Mouse (Mus musculus) thymus, adult 2 months (tissue): ENCODE data around the gene Ubr4. TPM values are rescaled to one million over a fixed set of nuclear protein-coding genes. Genes with fewer than 3 reads are reported as not detected.

ENCODE experiments used
- DNase-seq: peaks from one replicate; pipeline ENCODE4 v3.0.0; 2021
- H3K27ac ChIP-seq: fragments of 200-500 bp; 2 replicates; pipeline ENCODE4 v1.5.1; 2012; ENCODE audit warnings: low read length, control low read depth; ENCODE audit not compliant: control insufficient read depth, insufficient read depth
- H3K27me3 ChIP-seq: fragments of 200-500 bp; 2 replicates; pipeline ENCODE4 v1.6.1; 2012; ENCODE audit warnings: mild to moderate bottlenecking, low read length, moderate library complexity, mixed read lengths; ENCODE audit not compliant: control insufficient read depth, insufficient read depth
- H3K36me3 ChIP-seq: fragments of 200-500 bp; 2 replicates; pipeline ENCODE4 v1.6.1; 2012; ENCODE audit warnings: mild to moderate bottlenecking, low read length, moderate library complexity; ENCODE audit not compliant: control insufficient read depth, insufficient read depth
- H3K4me1 ChIP-seq: fragments of 200-500 bp; replicated peaks from 2 replicates; pipeline ENCODE4 v1.6.1; 2012; ENCODE audit warnings: low read length; ENCODE audit not compliant: control insufficient read depth, insufficient read depth
- H3K4me3 ChIP-seq: fragments of 200-500 bp; 2 replicates; pipeline ENCODE4 v1.5.1; 2012; ENCODE audit warnings: mild to moderate bottlenecking, low read length, control low read depth, moderate library complexity; ENCODE audit not compliant: control insufficient read depth, insufficient read depth
- CTCF ChIP-seq: fragments of 200-500 bp; IDR thresholded peaks from 2 replicates; pipeline ENCODE4 v1.5.1; 2012; ENCODE audit warnings: mild to moderate bottlenecking, control low read depth, low read length, moderate library complexity, borderline replicate concordance; ENCODE audit not compliant: control insufficient read depth, poor library complexity, insufficient read depth; ENCODE audit errors: extremely low read depth
- POLR2A ChIP-seq: fragments of 200-500 bp; IDR thresholded peaks from 2 replicates; pipeline ENCODE4 v1.6.1; 2012; ENCODE audit warnings: mild to moderate bottlenecking, low read length, control low read depth, moderate library complexity; ENCODE audit not compliant: control insufficient read depth, poor library complexity, insufficient read depth; ENCODE audit errors: extremely low read depth
- WGBS: fragments of 180-500 bp; shearing (Covaris S2); methylation state at CpG from one replicate; pipeline ENCODE4 v1.1.7; 2018; 5-methylcytosine and 5-hydroxymethylcytosine counted together
- polyA plus RNA-seq: library from polyadenylated mRNA; depleted of rRNA; stranded (reverse); fragments of >200 nt; gene quantifications from 2 replicates; pipeline ENCODE4 v1.2.3, GENCODE M21; 2012

Ubr4 gene
- polyA plus RNA-seq, 1 experiment: 301 TPM

DNA sequence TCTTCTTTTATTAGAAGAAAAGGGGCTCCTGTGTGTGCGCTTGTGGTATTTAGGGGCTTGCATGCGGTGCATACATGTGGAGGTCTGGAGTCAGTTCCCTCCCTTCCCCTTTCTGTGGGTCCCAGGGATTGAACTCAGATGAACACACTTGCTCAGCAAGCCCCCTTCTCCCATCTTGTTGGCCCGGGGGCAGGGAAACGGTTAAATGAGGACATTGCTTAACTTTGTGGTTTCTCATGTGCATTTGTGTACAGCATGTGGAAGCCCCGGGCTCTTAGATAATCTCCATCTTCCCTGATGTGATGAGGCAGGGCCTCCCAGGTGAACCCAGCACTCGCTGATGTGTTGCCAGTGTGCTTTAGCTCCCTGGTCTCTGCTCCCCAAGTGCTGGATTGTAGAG is 101.9 kb downstream of the Ubr4 start:
- Histone ChIP-seq H3K36me3 (peaks cover 60% of the 10 kb centered on the region), H3K27me3 (no peaks in the 10 kb centered on the region), H3K27ac (no peak overlapping the region), H3K4me1 (no peaks in the 10 kb centered on the region), H3K4me3 (no peak overlapping the region)
- DNase-seq: no peak
- TF ChIP-seq CTCF (no peak), POLR2A (no peak)
- WGBS: 81% methylated on average over 6 of the region's 6 CpGs

DNA sequence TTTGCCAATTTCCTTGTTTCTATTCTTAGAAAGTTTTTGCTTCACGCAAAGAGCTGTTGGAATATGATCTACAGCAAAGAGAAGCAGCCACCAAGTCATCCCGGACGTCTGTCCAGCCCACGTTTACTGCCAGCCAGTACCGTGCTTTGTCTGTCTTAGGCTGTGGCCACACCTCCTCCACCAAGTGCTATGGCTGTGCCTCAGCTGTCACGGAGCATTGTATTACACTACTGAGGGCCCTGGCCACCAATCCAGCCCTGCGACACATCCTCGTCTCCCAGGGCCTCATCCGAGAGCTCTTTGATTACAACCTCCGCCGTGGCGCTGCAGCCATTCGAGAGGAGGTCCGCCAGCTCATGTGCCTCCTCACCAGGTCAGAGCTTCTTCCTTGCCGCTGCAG is 107.6 kb downstream of the Ubr4 start:
- no peak overlapping the region for H3K27ac ChIP-seq
- H3K4me3 ChIP-seq: no peak overlapping the region
- 97% methylated on average over 15 of the region's 15 CpGs for WGBS
- DNase-seq: no peak
- TF ChIP-seq CTCF (no peak), POLR2A (no peak)
- H3K36me3 ChIP-seq: peaks cover 85% of the 10 kb centered on the region
- no peaks in the 10 kb centered on the region for H3K4me1 ChIP-seq
- H3K27me3 ChIP-seq: no peaks in the 10 kb centered on the region

DNA sequence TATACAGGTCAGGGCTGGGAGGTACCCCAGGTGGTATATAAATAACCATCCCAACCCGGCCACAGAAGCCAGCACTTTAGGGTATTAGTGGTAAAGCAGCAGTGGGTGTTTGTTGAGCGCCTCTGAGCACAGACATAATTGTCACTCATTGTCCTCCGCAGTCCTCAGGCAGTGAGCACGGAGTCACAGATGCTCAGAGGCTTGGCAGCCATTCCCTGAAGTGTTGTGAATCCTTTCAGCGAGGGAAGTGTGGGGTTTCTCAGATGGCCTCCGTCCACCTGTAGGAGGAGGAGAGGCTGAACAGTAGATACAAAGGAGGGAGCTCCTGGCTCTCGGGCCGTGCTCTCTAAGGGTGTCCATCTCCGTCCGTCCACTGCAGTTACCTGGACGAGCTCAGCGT is 111.8 kb downstream of the Ubr4 start:
- no peak overlapping the region for H3K4me3 ChIP-seq
- no peaks in the 10 kb centered on the region for H3K4me1 ChIP-seq
- peaks cover 79% of the 10 kb centered on the region for H3K36me3 ChIP-seq
- DNase-seq: no peak
- WGBS: 96% methylated on average over 12 of the region's 12 CpGs
- TF ChIP-seq CTCF (no peak), POLR2A (no peak)
- H3K27ac ChIP-seq: no peak overlapping the region
- no peaks in the 10 kb centered on the region for H3K27me3 ChIP-seq

DNA sequence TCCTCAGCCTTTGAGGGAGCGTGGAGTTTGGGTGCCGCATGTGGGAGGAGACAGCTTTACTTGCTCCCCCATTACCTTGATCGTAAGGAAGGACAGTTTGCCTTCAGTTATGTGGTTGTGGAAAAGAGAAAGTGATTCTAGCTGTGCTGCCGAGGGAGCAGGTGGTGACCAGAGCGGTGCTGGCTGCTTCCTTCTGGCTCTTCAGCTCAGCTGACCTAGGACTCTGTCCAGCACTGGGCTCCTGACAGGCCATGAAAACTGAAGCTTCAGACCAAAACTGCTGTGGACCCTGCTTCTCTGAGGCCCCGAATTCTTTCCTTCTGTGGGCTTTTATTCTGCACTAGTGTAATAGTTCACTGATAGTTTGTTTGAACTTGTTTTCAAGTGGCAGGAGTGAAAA is 114.1 kb downstream of the Ubr4 start:
- H3K4me3 ChIP-seq: no peak overlapping the region
- TF ChIP-seq CTCF: no peak
- TF ChIP-seq POLR2A: no peak
- H3K36me3 ChIP-seq: peaks cover 81% of the 10 kb centered on the region
- H3K4me1 ChIP-seq: no peaks in the 10 kb centered on the region
- no peak for DNase-seq
- WGBS: 94% methylated on average over 6 of the region's 6 CpGs
- no peaks in the 10 kb centered on the region for H3K27me3 ChIP-seq
- no peak overlapping the region for H3K27ac ChIP-seq

DNA sequence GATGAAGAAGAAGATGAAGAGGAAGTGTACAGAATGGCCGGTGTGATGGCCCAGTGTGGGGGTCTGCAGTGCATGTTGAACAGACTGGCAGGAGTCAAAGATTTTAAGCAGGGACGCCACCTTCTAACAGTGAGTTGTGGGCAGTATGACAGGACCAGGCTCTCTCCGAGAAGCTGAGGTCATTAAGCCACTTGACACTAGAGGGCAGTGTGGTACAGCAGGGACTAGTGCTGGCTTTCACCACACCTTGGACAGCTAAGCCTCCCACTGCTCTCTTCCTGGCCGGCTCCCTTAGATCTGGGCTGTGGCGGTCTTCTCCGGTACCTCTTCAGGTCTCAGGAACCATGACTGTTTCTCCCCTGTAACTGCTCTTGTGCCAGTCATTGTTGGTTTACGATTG is 117.8 kb downstream of the Ubr4 start:
- Histone ChIP-seq H3K4me1 (no peaks in the 10 kb centered on the region), H3K36me3 (peaks cover 75% of the 10 kb centered on the region), H3K4me3 (no peak overlapping the region), H3K27ac (no peak overlapping the region), H3K27me3 (no peaks in the 10 kb centered on the region)
- peak; percentile 80; the same call in 1 of the 2 replicates for TF ChIP-seq CTCF
- no peak for TF ChIP-seq POLR2A
- 61% methylated on average over 7 of the region's 7 CpGs for WGBS
- DNase-seq: peak; percentile 74

DNA sequence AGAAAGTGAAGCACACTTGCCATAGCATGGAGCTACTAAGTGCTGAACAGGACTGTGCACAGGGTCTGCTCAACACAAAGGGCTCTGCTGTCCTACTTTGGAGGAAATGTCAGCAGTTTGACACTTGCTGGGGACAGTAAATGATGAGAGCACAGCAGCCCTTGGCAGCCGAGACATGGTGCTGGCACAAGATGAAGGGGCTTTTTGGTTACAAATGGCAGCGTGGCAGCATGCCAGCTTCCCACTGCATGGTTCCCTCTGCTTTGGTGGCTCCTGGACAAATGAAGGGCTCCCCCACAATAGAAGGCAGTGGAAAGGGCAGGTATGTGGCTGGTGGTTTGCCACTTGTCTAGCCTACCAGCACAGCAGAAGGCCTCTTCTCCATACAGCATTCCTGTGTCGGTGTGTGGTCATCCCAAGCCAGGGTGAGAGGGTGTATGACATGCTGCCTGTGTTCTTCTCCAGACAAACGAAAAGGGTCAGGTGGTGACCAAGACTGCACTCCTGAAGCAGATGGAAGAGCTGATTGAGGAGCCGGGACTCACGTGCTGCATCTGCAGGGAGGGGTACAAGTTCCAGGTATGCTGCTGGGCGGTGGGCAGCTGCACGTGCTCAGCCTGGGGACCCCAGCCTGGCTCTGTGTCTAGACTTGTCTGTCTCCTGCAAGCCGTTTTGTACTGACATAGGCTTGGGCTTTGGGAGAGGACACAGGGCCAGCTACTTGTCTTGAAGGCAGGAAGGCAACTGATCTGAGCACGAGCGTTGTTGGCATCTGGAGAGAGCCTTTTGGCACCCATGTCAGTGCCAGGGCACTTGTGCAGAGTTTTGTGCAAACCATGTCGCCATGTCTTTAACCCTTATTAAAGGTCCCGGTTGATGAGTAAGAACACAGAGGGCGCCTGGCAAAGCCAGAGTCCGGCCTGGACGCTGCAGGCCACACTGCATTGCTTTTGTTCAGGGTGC is 124.5 kb downstream of the Ubr4 start:
- H3K4me3 ChIP-seq: no peak overlapping the region
- WGBS: 96% methylated on average over 16 of the region's 16 CpGs
- no peaks in the 10 kb centered on the region for H3K27me3 ChIP-seq
- H3K27ac ChIP-seq: no peak overlapping the region
- TF ChIP-seq CTCF (no peak), POLR2A (no peak)
- H3K4me1 ChIP-seq: no peaks in the 10 kb centered on the region
- no peak for DNase-seq
- peaks cover 67% of the 10 kb centered on the region for H3K36me3 ChIP-seq
